Mouse (Mus musculus): ENCODE data around the gene Lbr. TPM values are rescaled to one million over a fixed set of nuclear protein-coding genes. Genes with fewer than 3 reads are reported as not detected.

Gene Lbr
- polyA plus RNA-seq, 1 experiment from 2014 or later = 208 TPM

- Histone ChIP-seq H3K9me3 (ENCODE audit: control insufficient read depth, low read length) (no peaks in the 10 kb centered on the region), H3K4me3 (ENCODE audit: low read depth, low read length) (no peak overlapping the region), H3K4me1 (ENCODE audit: control insufficient read depth, insufficient read depth, low read length) (no peaks in the 10 kb centered on the region), H3K27ac (ENCODE audit: low read depth, low read length) (no peak overlapping the region), H3K27me3 (ENCODE audit: control insufficient read depth, insufficient read depth, low read length) (no peaks in the 10 kb centered on the region), H3K36me3 (ENCODE audit: control insufficient read depth, insufficient read depth, low read length) (no peaks in the 10 kb centered on the region), H3K4me2 (no peak overlapping the region), H3K9ac (ENCODE audit: low read length) (no peak overlapping the region)
- ATAC-seq (ENCODE audit: low FRiP score) (no peak), DNase-seq (ENCODE audit: low spot score, missing footprints) (no peak)
- WGBS = 87% methylated on average over 3 of the region's 3 CpGs
Measured at GRCm38 (mm10) chr1:181872639-181873038, 29.8 kb upstream of the Lbr start.

- H3K36me3 ChIP-seq (ENCODE audit: control insufficient read depth, insufficient read depth, low read length) = no peaks in the 10 kb centered on the region
- H3K9ac ChIP-seq (ENCODE audit: low read length) = no peak overlapping the region
- no peaks in the 10 kb centered on the region for H3K4me1 ChIP-seq (ENCODE audit: control insufficient read depth, insufficient read depth, low read length)
- ATAC-seq (ENCODE audit: low FRiP score) (no peak), DNase-seq (ENCODE audit: low spot score, missing footprints) (no peak)
- no peaks in the 10 kb centered on the region for H3K9me3 ChIP-seq (ENCODE audit: control insufficient read depth, low read length)
- 87% methylated on average over 6 of the region's 6 CpGs for WGBS
- H3K27ac ChIP-seq (ENCODE audit: low read depth, low read length) = no peak overlapping the region
- H3K27me3 ChIP-seq (ENCODE audit: control insufficient read depth, insufficient read depth, low read length) = no peaks in the 10 kb centered on the region
- H3K4me3 ChIP-seq (ENCODE audit: low read depth, low read length) = no peak overlapping the region
- H3K4me2 ChIP-seq = no peak overlapping the region
Measured at GRCm38 (mm10) chr1:181866429-181867280, 23.8 kb upstream of the Lbr start.

- H3K9me3 ChIP-seq (ENCODE audit: control insufficient read depth, low read length) = no peaks in the 10 kb centered on the region
- no peak for DNase-seq (ENCODE audit: low spot score, missing footprints)
- no peak overlapping the region for H3K4me2 ChIP-seq
- ATAC-seq (ENCODE audit: low FRiP score) = no peak
- no peak overlapping the region for H3K4me3 ChIP-seq (ENCODE audit: low read depth, low read length)
- no peaks in the 10 kb centered on the region for H3K27me3 ChIP-seq (ENCODE audit: control insufficient read depth, insufficient read depth, low read length)
- no peak overlapping the region for H3K9ac ChIP-seq (ENCODE audit: low read length)
- H3K4me1 ChIP-seq (ENCODE audit: control insufficient read depth, insufficient read depth, low read length) = no peaks in the 10 kb centered on the region
- no peaks in the 10 kb centered on the region for H3K36me3 ChIP-seq (ENCODE audit: control insufficient read depth, insufficient read depth, low read length)
- WGBS = 83% methylated on average over 5 of the region's 5 CpGs
- no peak overlapping the region for H3K27ac ChIP-seq (ENCODE audit: low read depth, low read length)
Measured at GRCm38 (mm10) chr1:181865863-181866216, 23.0 kb upstream of the Lbr start.

- H3K4me1 ChIP-seq (ENCODE audit: control insufficient read depth, insufficient read depth, low read length) = no peaks in the 10 kb centered on the region
- no peak overlapping the region for H3K9ac ChIP-seq (ENCODE audit: low read length)
- no peak overlapping the region for H3K4me3 ChIP-seq (ENCODE audit: low read depth, low read length)
- H3K27me3 ChIP-seq (ENCODE audit: control insufficient read depth, insufficient read depth, low read length) = no peaks in the 10 kb centered on the region
- H3K27ac ChIP-seq (ENCODE audit: low read depth, low read length) = no peak overlapping the region
- 78% methylated on average over 11 of the region's 11 CpGs for WGBS
- no peaks in the 10 kb centered on the region for H3K36me3 ChIP-seq (ENCODE audit: control insufficient read depth, insufficient read depth, low read length)
- H3K9me3 ChIP-seq (ENCODE audit: control insufficient read depth, low read length) = no peaks in the 10 kb centered on the region
- DNase-seq (ENCODE audit: low spot score, missing footprints) = no peak
- H3K4me2 ChIP-seq = no peak overlapping the region
- ATAC-seq (ENCODE audit: low FRiP score) = no peak
Measured at GRCm38 (mm10) chr1:181864971-181865862, 22.4 kb upstream of the Lbr start.

GRCm38 (mm10) chr1:181863431-181863830 lies 20.6 kb upstream of the Lbr start:
- whole genome bisulfite sequencing = 40% methylated on average over 8 of the region's 8 CpGs
- Histone ChIP-seq H3K4me3 (ENCODE audit: low read depth, low read length) (no peak overlapping the region), H3K4me2 (no peak overlapping the region), H3K9ac (ENCODE audit: low read length) (no peak overlapping the region), H3K9me3 (ENCODE audit: control insufficient read depth, low read length) (no peaks in the 10 kb centered on the region), H3K27ac (ENCODE audit: low read depth, low read length) (no peak overlapping the region), H3K4me1 (ENCODE audit: control insufficient read depth, insufficient read depth, low read length) (no peaks in the 10 kb centered on the region), H3K36me3 (ENCODE audit: control insufficient read depth, insufficient read depth, low read length) (no peaks in the 10 kb centered on the region), H3K27me3 (ENCODE audit: control insufficient read depth, insufficient read depth, low read length) (no peaks in the 10 kb centered on the region)
- DNase-seq (ENCODE audit: low spot score, missing footprints) (no peak), ATAC-seq (ENCODE audit: low FRiP score) (no peak)

- H3K27ac ChIP-seq (ENCODE audit: low read depth, low read length) = no peak overlapping the region
- H3K9ac ChIP-seq (ENCODE audit: low read length) = no peak overlapping the region
- H3K36me3 ChIP-seq (ENCODE audit: control insufficient read depth, insufficient read depth, low read length) = no peaks in the 10 kb centered on the region
- no peaks in the 10 kb centered on the region for H3K4me1 ChIP-seq (ENCODE audit: control insufficient read depth, insufficient read depth, low read length)
- no peak for DNase-seq (ENCODE audit: low spot score, missing footprints)
- H3K9me3 ChIP-seq (ENCODE audit: control insufficient read depth, low read length) = no peaks in the 10 kb centered on the region
- H3K4me3 ChIP-seq (ENCODE audit: low read depth, low read length) = no peak overlapping the region
- no peak overlapping the region for H3K4me2 ChIP-seq
- WGBS = 55% methylated on average over 16 of the region's 16 CpGs
- no peak for ATAC-seq (ENCODE audit: low FRiP score)
- H3K27me3 ChIP-seq (ENCODE audit: control insufficient read depth, insufficient read depth, low read length) = no peaks in the 10 kb centered on the region
Measured at GRCm38 (mm10) chr1:181862676-181863374, 20.0 kb upstream of the Lbr start.

GRCm38 (mm10) chr1:181861181-181861902 lies 18.5 kb upstream of the Lbr start:
- DNase-seq (ENCODE audit: low spot score, missing footprints) = no peak
- Histone ChIP-seq H3K9ac (ENCODE audit: low read length) (no peak overlapping the region), H3K9me3 (ENCODE audit: control insufficient read depth, low read length) (no peaks in the 10 kb centered on the region), H3K4me2 (no peak overlapping the region), H3K4me1 (ENCODE audit: control insufficient read depth, insufficient read depth, low read length) (no peaks in the 10 kb centered on the region), H3K27me3 (ENCODE audit: control insufficient read depth, insufficient read depth, low read length) (no peaks in the 10 kb centered on the region), H3K36me3 (ENCODE audit: control insufficient read depth, insufficient read depth, low read length) (no peaks in the 10 kb centered on the region), H3K27ac (ENCODE audit: low read depth, low read length) (no peak overlapping the region), H3K4me3 (ENCODE audit: low read depth, low read length) (no peak overlapping the region)
- no peak for ATAC-seq (ENCODE audit: low FRiP score)
- 81% methylated on average over 2 of the region's 2 CpGs for WGBS

GRCm38 (mm10) chr1:181860659-181861058 lies 17.8 kb upstream of the Lbr start:
- Histone ChIP-seq H3K4me3 (ENCODE audit: low read depth, low read length) (no peak overlapping the region), H3K27ac (ENCODE audit: low read depth, low read length) (no peak overlapping the region), H3K36me3 (ENCODE audit: control insufficient read depth, insufficient read depth, low read length) (no peaks in the 10 kb centered on the region), H3K4me2 (no peak overlapping the region), H3K9ac (ENCODE audit: low read length) (no peak overlapping the region), H3K4me1 (ENCODE audit: control insufficient read depth, insufficient read depth, low read length) (no peaks in the 10 kb centered on the region), H3K9me3 (ENCODE audit: control insufficient read depth, low read length) (no peaks in the 10 kb centered on the region), H3K27me3 (ENCODE audit: control insufficient read depth, insufficient read depth, low read length) (no peaks in the 10 kb centered on the region)
- WGBS = 61% methylated on average over 5 of the region's 5 CpGs
- DNase-seq (ENCODE audit: low spot score, missing footprints) = no peak
- no peak for ATAC-seq (ENCODE audit: low FRiP score)
